Mouse (Mus musculus): ENCODE results near the gene Ap2a2.

DNA sequence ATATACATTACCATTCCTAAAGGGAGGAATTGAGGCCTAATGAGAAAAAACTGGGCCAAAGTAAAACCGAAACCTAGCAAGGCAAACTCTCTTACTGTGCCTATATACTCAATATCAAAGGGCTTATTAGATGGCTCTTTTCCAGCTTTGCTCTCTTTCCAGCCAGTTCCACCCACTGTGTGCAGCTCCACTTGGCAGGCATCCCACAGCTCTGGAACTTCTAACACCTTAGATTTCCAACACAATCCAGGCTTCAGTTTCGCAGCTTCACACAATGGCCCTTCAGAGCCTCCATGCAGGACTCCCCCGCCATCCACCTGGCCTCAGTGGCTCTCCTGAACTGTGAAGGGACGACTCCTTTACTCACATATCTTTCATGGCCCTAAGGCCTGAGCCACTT, 17.3 kb upstream of the Ap2a2 start:
- TF ChIP-seq POLR2A (IDR thresholded peaks at IDR 0.05; ENCODE audit: borderline replicate concordance, extremely low read depth, low read depth, low read length) (no peak), CTCF (IDR thresholded peaks at IDR 0.05; ENCODE audit: insufficient read depth, low read length) (no peak)
